Mouse (Mus musculus) heart, adult 9 months (tissue): ENCODE data around the gene Gm42421.

ENCODE experiments used
- DNase-seq, 2 experiments: peaks; one replicate each; pipeline ENCODE4 v3.0.0; 2022; ENCODE audit warnings: low spot score in 2 of 2

Gene Gm42421

GRCm38 (mm10) chr5:143936156-143936555, 8.2 kb downstream of the Gm42421 start:
- DNase-seq, result no peak

- DNase-seq, result no peak
These were observed 13.6 kb downstream of the Gm42421 start for GRCm38 (mm10) chr5:143941588-143941987.

GRCm38 (mm10) chr5:143943231-143944125, 15.5 kb downstream of the Gm42421 start:
- DNase-seq, result no peak

GRCm38 (mm10) chr5:143948361-143948760, 20.4 kb downstream of the Gm42421 start:
- DNase-seq, result no peak

- DNase-seq, result no peak
These were observed 22.0 kb downstream of the Gm42421 start for GRCm38 (mm10) chr5:143950016-143950415.

GRCm38 (mm10) chr5:143957101-143957500, 29.1 kb downstream of the Gm42421 start:
- no peak for DNase-seq

GRCm38 (mm10) chr5:143959551-143959950, 31.6 kb downstream of the Gm42421 start:
- no peak for DNase-seq

- DNase-seq, result no peak
These were observed 33.2 kb downstream of the Gm42421 start for GRCm38 (mm10) chr5:143961176-143961575.

- no peak for DNase-seq
These were observed 37.8 kb downstream of the Gm42421 start for GRCm38 (mm10) chr5:143965586-143966345.

- DNase-seq, result no peak
These were observed 38.7 kb downstream of the Gm42421 start for GRCm38 (mm10) chr5:143966671-143967070.

GRCm38 (mm10) chr5:143972628-143973027, 44.7 kb downstream of the Gm42421 start:
- DNase-seq, result no peak

- DNase-seq, result peak; percentile 36 to 42
These were observed 47.1 kb downstream of the Gm42421 start for GRCm38 (mm10) chr5:143974931-143975630.

- DNase-seq, result no peak
These were observed 47.6 kb downstream of the Gm42421 start for GRCm38 (mm10) chr5:143975631-143975933.

GRCm38 (mm10) chr5:143976232-143976631, 48.3 kb downstream of the Gm42421 start:
- no peak for DNase-seq

GRCm38 (mm10) chr5:143976726-143977431, 48.9 kb downstream of the Gm42421 start:
- no peak for DNase-seq

GRCm38 (mm10) chr5:143980858-143981257, 52.9 kb downstream of the Gm42421 start:
- DNase-seq, result no peak

- no peak for DNase-seq
These were observed 54.4 kb downstream of the Gm42421 start for GRCm38 (mm10) chr5:143982361-143982760.

- DNase-seq, result no peak
These were observed 57.4 kb downstream of the Gm42421 start for GRCm38 (mm10) chr5:143985381-143985780.
